Mouse (Mus musculus): ENCODE results near the gene Kcnn4. TPM values are rescaled to one million over a fixed set of nuclear protein-coding genes. Genes with fewer than 3 reads are reported as not detected.

Gene Kcnn4
- total RNA-seq, 2 experiments from 2014 or later, result 1.0 to 3.3 TPM

DNA sequence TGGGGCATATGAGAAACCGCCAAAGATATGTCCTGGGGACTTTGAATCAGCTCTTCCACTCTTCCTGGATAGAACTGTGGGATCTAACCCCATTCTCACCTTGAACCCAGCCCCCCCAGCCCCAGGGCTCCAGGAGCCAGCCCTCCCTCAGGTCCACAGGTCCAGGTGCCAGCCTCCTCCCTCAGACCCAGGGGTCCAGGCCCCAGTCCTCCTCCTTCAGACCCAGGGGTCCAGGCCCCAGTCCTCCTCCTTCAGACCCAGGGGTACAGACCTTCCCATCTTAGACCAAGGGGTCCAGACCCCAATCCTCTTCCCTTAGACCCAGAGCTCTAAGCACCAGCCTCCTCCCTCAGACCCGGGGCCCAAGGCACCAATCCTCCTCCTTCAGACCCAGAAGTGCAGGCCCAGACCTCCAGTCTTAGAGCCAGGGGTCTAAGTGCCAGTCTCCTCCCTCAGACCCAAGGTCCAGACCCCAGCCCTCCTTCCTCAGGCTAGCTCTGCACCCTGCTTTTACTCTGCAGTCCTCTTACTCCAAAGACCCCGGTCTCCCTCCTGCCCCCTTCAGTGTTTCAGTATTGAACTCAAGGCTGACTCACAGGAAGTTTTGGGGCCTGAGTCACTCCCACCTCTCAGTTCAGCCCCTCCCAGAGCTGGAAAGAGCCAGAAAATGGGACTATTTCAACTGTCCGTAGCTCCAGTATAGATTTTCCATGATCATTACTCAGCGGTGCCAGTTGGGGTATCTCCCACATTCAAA lies 4.6 kb upstream of the Kcnn4 start:
- no peak for DNase-seq
- intact Hi-C loops (cut with DNase I), result loop anchor here (1.0 to 2.0 kb wide), 2 partner anchors 20 to 41 kb away; no protein-coding TSS in a partner anchor

DNA sequence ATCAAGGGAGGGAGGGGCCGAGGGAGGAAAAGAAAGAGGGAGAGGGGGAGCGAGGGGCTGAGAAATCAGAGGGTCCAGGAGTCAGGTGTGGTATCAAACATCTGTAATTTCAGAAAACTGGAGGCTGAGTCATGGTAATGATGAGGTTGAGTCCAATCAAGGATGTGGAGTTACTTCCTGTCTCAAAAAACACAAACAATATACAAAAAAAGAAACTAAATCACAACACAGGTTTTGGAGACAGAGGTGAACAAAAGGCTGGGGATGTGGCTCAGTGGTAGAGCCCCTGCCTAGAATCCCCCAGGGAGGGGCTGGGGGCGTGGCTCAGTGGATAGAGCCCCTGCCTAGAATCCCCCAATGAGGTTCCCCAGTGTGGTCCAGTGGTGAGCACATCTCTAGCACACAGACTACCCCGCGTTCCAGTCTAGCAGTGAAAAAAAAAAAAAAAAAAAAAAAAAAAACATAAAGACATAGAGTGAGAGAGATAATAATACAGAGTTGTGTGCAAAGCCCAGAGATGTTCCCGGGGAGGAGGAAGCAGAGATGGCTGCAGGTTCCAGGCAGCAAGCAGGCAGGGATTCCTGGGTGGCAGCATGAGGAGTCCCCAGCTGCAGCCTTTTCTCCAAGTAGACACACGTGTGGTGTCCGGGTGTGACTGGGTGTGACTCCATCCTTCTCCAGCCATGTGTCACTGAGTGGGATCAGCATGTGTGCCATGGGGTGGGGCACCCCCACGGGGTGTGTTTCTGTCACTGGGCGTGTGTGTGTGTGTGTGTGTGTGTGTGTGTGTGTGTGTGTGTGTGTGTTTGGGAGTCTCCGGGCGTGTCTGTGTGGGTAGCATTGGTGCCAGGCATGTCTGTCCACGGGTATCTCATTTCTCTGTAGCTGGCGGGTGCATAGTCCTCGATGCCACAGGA lies 3.1 kb upstream of the Kcnn4 start:
- no peak for DNase-seq
- intact Hi-C loops (cut with DNase I), result no loop called here

DNA sequence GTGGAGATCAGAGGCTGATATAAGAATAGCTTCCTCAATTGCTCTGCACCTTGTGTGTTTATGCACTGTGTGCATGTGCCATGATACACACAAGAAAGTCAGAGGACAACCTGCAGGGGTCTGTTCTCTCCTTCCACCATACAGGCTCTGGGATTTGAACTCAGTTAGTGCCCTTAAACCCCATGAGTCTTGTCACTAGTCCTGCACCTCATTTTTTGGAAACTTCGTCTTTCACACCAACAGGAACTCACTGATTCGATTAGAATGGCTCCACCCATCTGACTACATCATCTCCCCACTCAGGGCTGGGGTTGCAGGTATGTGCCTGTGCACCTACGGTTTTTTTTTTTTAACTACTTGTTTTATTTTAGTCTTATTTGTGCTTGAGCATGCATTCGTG lies 1.8 kb upstream of the Kcnn4 start:
- DNase-seq, result no peak
- intact Hi-C loops (cut with DNase I), result no loop called here

DNA sequence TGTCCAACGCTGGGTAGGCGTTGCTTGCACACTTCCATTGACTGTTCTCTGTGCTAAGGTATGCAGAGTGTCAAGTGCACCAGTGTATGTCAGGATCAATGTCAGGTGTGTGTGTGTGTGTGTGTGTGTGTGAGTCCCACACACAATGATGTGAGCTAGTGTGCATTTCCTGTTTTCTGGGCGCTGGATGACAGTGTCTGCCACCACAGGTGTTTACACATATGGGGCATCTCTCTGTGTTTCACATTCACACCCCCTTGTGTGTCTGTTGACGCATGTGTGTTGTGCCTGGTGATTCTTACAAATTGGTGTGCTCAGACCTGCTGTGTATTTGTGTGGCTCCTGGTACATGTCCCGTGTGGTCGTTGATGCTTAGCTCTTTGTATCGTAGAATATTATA lies 1.1 kb upstream of the Kcnn4 start:
- no peak for DNase-seq

DNA sequence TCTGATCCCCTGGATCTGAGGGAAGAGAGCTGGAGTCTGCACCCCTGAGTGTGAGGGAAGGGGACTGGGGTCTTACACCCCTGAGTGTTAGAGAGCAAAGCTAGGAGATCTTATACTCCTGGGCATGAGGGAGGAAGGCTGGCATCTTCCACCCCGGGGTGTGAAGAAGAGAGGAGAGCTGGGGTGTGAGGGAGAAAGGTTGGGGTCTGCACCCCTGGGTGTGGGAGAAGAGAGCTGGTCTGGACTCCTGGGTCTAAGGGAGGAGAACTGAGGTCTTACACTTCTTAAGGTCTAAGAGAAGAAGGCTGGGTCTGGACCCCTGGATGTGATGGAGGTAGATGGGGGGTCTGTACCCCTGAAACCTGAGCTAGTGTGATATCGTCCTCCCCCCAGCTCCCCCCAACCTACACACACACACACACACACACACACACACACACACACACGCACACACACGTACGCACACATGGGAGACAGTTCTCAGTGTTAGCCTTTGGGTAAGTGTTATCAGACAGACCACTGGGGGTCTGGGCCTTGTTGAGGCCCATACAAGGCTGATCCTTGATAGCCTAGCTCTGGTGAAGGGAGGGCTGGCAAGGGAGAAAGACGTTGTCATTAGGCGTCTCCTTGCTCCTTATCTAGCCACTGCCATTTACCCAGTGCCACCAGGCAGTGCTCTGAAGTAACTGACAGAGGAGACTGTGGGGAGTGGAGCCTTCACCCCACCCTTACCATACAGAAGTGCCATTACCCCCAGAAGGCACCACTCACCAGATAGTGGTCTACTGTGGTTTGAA lies 1.1 kb downstream of the Kcnn4 start:
- intact Hi-C loops (cut with DNase I), result no loop called here
- DNase-seq, result no peak

More for the DNA sequence above, 1.1 kb upstream of the Kcnn4 start:
- intact Hi-C loops (cut with DNase I), result no loop called here

DNA sequence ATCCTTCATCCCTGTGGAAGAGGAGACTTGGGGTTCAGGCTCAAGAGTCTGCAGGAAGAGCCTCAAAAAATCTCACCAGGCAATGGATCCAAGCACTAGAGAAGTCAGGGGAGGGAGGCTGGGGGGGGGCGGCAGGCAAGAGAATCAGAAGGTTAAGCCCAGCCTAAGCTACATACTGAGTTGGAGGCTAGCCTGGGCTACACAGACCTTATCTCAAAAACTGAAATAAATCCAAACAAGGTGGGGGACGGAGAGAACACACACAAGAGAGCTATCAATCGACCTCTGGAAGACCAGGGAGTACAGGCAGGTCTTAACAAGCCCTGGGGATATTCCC lies 1.7 kb downstream of the Kcnn4 start:
- intact Hi-C loops (cut with DNase I), result no loop called here
- DNase-seq, result no peak

DNA sequence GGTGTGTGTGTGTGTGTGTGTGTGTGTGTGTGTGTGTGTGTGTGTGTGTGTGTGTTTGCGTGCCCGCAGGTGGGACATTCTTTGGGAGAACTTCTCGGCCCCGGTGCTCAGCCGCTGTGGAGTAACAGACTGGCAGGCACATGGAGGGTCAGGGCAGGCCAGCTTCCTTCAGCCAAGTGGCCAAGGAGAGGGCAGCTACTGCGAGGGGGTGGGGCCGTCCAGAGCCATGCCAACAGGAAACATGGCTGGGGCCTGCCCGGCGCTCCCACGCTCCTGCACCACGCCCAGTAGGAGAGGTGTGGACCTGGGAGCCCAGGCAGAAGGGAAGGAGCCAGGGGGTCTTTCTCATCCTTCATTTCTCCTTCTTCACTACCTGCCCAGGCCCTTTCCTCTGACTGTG lies 2.2 kb downstream of the Kcnn4 start:
- intact Hi-C loops (cut with DNase I), result no loop called here
- DNase-seq, result peak in 1 of 2 experiments; percentile 27

DNA sequence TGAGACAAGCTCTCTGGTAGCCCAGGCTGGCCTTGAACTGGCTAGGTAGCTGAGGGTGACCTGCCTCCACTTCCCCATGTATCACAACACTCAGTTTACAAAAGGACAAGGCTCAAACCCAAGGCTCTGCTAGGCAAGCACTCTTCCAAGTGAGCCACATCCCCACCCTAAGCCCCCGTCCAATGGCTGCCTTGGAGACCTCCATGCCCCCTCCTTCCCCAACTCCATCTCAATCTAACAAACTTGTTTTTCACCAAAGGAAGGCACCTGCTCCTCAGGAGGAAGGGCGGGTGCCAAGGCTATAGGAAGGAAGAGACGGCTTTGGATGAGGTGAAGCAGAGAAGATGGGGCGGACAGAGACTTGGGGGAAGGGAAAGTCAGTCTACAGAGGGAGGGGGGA lies 2.7 kb downstream of the Kcnn4 start:
- intact Hi-C loops (cut with DNase I), result no loop called here
- no peak for DNase-seq

DNA sequence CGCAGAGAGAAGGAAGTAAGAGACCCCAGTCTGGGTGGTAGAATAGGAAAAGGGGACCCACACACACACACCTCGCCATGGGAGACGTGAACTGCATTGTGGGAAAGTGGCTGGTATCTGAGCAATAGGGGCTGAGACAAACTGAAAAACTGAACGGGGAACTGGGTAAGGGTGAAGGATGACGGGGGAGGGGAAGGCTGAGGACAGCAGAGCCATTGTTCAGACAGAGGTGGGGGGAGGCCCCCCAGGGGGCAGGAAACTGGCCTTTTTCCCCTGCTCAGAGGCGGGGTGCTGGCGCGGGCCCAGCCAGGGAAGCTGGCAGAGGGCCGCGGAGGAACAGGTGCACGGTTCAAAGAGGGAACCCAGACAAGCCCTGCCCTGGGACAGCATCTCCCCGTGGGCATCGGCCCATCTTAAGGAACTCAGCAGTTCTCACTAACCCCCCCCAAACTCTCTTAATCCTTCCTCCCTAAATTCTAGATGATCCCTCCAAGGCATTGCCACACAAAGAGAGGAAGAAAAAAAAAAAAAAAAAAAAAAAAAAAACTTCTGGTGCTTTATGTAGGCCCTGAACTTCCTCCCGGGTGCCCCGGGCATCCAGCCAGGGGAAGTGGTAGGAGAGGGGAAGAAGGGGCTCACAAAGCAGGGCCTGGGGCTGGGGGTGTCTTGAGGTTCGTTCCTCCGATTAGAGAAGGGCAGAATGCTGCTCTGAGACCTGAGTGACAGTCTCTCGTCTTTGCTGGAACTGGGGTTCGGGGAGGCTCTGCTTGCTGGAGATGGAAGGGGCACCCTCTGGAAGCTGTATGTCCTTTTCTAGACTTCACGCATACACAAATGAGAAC lies 3.7 kb downstream of the Kcnn4 start:
- DNase-seq, result peak; percentile 52 to 54
- intact Hi-C loops (cut with DNase I), result no loop called here

DNA sequence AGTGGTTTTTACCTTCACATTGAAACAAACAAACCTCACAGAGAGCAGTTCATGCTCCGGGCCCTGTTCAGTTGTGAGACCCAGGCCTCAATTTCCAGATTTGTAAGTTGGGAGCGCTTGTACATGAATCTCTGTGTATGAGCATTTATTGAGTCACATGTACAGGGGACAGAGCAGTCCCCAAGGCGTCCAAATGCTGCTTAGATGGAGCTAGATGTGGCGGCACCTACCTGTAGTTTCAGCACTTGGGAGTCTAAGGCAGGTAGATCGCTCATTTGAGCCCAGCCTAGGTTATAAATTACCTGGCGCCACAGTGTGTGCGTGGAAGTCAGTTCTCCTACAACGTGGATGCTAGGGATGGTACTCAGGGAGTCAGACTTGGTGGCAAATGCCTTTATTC lies 6.4 kb downstream of the Kcnn4 start:
- intact Hi-C loops (cut with DNase I), result no loop called here
- no peak for DNase-seq

DNA sequence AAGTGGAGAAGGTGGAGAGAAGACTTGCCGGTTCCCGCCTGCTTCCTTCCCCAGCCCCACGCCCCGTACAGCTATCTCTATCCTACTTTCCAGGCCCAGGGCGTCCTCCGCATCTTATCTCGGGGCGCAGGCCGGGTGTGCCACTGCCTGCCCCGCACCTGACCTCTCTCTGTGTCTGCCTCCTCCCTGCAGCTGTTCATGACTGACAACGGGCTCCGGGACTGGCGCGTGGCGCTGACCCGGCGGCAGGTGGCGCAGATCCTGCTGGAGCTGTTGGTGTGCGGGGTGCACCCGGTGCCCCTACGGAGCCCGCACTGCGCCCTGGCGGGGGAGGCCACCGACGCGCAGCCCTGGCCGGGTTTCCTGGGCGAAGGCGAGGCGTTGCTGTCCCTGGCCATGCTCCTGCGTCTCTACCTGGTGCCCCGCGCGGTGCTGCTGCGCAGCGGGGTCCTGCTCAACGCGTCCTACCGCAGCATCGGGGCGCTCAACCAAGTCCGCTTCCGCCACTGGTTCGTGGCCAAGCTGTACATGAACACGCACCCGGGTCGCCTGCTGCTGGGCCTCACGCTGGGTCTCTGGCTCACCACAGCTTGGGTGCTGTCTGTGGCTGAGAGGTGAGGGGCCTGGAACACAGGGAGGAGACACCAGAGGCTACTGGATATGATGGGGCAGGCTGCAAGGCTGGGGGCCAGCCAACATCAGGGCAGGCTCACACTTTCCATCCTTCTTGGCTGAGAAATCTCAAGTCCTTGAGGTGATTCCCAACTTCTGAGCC lies 7.2 kb downstream of the Kcnn4 start:
- peak; percentile 39 to 49 for DNase-seq
- intact Hi-C loops (cut with DNase I), result no loop called here

DNA sequence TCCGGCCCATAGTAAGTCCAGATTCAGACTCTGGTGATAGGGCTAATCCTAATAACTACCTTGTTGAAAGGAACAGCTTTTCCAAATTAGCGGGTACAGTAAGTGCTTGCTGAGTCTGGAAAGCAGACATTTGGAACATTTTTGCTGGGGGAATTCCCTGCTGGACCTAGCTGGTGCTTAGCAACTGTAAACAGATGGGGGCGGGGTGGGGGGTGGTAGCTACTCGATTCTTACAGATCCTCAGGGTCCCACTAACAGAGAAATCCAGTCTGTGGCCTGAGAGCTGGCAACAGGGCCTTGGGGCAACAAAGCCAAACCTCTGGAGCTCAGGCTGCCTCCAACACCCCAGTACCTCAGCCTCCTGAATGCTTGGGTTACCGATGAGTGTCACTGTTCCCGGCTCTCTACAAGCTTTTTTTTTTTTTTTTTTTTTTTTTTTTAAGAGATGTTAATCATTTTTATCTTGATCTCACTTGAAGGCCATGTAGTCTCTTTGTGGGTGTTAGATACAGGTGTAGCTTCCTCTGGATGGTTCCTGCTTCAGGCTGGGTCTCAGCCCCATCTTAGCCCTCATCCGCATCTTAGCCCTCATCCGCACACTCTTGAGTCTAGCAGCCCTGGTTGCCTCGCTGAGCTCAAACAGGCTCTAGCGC lies 8.1 kb downstream of the Kcnn4 start:
- DNase-seq, result no peak
- intact Hi-C loops (cut with DNase I), result no loop called here

DNA sequence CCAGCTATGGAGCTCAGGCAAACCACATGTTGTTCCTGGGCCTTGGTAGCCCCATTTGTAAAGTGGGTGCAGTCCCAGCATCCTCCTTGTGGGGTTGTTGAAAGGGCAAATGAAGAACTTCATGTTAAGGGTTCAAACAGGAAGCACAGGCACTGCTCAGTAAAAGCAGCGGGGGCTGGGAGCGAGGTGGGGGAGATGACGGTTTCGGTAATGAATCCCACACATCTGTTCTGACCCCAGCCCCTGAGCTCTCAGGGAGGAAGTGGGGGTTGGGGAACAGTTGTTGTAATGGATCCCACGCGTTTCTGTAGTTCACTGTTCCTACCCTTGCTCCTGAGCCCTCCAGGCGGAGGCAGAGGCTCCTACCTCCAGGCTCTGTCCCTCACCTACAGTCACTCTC lies 9.9 kb downstream of the Kcnn4 start:
- intact Hi-C loops (cut with DNase I), result no loop called here
- DNase-seq, result no peak

DNA sequence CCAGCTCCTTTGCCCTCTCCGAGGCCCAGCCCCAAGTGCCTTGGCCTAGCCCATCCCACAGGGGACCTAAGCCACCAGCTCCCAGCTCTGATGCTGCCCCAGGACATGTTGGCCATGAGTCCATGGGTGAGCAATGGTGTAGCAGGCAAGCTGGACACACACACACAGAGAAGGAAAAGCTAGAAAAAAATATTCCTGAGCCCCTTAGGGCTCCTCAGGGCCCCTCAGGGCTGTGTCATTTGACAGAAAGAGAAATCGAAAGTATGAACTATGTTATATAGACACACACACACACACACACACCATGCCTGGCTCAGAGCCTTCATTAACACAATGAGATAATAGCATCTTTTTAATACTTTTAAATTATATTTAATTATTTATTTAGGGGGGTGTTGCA lies 10.3 kb downstream of the Kcnn4 start:
- intact Hi-C loops (cut with DNase I), result no loop called here

DNA sequence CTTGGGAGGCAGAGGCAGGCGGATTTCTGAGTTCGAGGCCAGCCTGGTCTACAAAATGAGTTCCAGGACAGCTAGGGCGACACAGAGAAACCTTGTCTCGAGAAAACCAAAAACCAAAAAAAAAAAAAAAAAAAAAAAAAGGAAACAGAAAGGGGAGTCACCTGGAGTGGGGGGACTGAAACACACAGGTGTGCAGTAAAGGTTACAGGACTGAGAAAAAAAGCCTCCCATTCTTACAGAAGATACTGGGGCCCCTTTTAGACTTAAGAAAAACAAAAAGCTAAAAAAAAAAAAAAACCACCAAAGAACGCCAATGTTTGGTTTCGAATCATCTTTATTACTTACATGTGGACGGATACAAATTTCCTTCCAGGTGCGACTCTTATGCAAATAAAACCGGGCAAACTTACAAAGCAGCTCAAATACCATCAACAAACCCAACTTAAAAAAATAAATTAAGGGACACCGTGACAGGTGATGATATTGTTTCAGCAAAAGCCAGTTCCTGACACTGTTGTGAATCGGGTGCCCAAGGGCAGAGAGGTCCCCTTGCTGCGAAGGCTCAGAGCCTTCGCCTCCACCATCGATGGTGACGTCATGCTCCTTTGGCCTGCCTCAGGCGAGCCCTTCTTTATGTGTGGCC lies 12.8 kb downstream of the Kcnn4 start:
- DNase-seq, result no peak
- intact Hi-C loops (cut with DNase I), result no loop called here

More for the DNA sequence above, 10.3 kb downstream of the Kcnn4 start:
- DNase-seq, result no peak

DNA sequence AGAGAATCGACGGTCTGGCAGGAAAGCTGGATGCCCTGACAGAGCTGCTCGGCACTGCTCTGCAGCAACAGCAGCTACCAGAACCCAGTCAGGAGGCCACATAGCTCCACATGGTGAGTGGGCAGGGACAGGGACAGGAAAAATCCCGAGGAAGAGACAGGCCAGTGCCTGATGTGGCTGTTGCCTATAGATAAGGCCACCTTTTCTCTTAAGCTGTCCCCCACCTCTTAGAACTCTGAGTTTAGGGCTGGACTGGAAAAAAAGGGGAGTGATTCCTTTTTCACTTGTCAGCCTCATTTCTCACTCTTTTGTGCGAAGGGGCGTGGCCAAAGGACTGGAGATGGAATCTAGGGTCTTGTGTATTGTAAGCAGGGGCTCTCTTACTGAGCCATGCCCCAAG lies 14.0 kb downstream of the Kcnn4 start:
- DNase-seq, result no peak
- intact Hi-C loops (cut with DNase I), result no loop called here

DNA sequence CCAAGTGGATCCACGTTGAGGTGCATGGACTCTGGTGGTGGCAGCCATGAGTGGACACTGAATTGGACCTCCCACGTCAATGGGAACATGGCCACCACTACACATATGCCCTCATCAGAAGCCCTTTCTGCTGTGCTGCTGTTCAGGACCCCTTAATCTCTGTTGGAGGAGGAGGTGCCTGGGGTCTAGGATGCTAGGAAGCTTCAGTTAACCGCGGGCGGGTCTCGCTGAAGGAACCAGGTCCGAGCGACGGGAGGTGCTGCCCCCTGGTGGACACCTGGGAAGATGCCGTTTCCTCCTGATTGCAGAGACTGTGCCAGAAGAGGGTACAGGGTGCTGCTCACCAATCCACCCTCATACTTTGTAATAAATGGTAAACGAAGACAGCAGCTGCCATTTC lies 14.8 kb downstream of the Kcnn4 start:
- peak; percentile 72 to 76 for DNase-seq
- intact Hi-C loops (cut with DNase I), result loop anchor here (1.0 to 5.0 kb wide), 3 partner anchors 20 to 418 kb away; no protein-coding TSS in a partner anchor

DNA sequence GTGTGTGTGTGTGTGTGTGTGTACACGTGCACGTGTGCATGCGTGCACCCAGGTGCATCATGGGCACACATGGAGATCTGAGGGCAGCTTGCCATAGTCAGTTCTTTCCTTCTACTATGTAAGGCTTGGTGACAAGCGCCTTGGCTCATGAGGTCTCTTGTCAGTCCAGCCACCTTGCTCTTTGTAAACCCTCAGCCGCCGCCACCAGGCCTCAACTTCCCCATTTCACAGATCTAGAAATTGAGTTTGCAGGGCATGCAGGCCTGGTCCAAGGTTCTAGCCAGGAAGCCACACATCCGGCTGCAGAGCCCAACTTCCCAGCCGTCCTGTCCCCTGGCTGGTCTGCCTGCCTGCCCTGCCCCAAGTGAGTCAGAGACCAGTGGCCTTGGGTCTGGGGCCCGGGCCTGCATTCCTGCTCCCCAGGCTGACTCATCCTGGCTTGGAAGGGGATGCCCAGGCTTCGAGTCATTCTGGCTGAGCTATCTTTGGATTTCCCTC lies 17.0 kb downstream of the Kcnn4 start:
- peak; percentile 25 to 33 for DNase-seq
- intact Hi-C loops (cut with DNase I), result loop anchor here (5.0 kb wide), 1 partner anchor 420 kb away; no protein-coding TSS in a partner anchor
